Mouse (Mus musculus) embryonic facial prominence, embryonic 13.5 days (tissue): ENCODE data around the gene Fam186a. TPM values are rescaled to one million over a fixed set of nuclear protein-coding genes. Genes with fewer than 3 reads are reported as not detected.
"Not testable (repeated sequence)": the region's sequence is repeated elsewhere in the genome, so short reads cannot be mapped to it uniquely, and the experiment has no call there.

Source experiments
- ATAC-seq: fragments of 200-750 bp; cut with Nextera tagmentation; 2 replicates; pipeline ENCODE4 v1.8.0; 2017; ENCODE audit warnings: low read depth; ENCODE audit not compliant: insufficient number of reproducible peaks, insufficient read depth, low FRiP score, low TSS enrichment
- H3K27ac ChIP-seq: fragments of 300-500 bp; sonication (generic); 2 replicates; pipeline ENCODE4 v1.5.1; 2015; ENCODE audit warnings: moderate library complexity, mild to moderate bottlenecking, inconsistent platforms
- H3K27me3 ChIP-seq: fragments of 300-500 bp; sonication (generic); 2 replicates; pipeline ENCODE4 v1.6.1; 2015; ENCODE audit warnings: mild to moderate bottlenecking, inconsistent platforms
- H3K36me3 ChIP-seq: fragments of 300-500 bp; sonication (generic); 2 replicates; pipeline ENCODE4 v1.6.1; 2015; ENCODE audit warnings: mild to moderate bottlenecking, inconsistent platforms
- H3K4me1 ChIP-seq: fragments of 300-500 bp; sonication (generic); 2 replicates; pipeline ENCODE4 v1.6.1; 2015; ENCODE audit warnings: inconsistent platforms
- H3K4me2 ChIP-seq: fragments of 300-500 bp; sonication (generic); 2 replicates; pipeline ENCODE4 v1.6.1; 2015; ENCODE audit warnings: moderate library complexity, mild to moderate bottlenecking, inconsistent platforms
- H3K4me3 ChIP-seq: fragments of 300-500 bp; sonication (generic); 2 replicates; pipeline ENCODE4 v1.5.1; 2015; ENCODE audit warnings: mild to moderate bottlenecking, inconsistent platforms
- H3K9ac ChIP-seq: fragments of 300-500 bp; sonication (generic); 2 replicates; pipeline ENCODE4 v1.6.1; 2015; ENCODE audit warnings: mild to moderate bottlenecking, inconsistent platforms
- H3K9me3 ChIP-seq: fragments of 300-500 bp; sonication (generic); 2 replicates; pipeline ENCODE4 v1.6.1; 2016; ENCODE audit warnings: inconsistent platforms
- WGBS: fragments of 180-500 bp; shearing (Covaris S2); methylation state at CpG from one replicate; pipeline ENCODE4 v1.1.7; 2015; ENCODE audit warnings: mixed read lengths; 5-methylcytosine and 5-hydroxymethylcytosine counted together
- polyA plus RNA-seq: library from polyadenylated mRNA; unstranded; fragments of >200 nt; fragmentation: Nextera tagmentation; extraction: Ambion mirVana; gene quantifications from 2 replicates; pipeline ENCODE4 v1.2.1, GENCODE M21; 2015

Gene Fam186a
- polyA plus RNA-seq = 0.13 TPM in 1 of 2 replicates, not detected in the other

DNA sequence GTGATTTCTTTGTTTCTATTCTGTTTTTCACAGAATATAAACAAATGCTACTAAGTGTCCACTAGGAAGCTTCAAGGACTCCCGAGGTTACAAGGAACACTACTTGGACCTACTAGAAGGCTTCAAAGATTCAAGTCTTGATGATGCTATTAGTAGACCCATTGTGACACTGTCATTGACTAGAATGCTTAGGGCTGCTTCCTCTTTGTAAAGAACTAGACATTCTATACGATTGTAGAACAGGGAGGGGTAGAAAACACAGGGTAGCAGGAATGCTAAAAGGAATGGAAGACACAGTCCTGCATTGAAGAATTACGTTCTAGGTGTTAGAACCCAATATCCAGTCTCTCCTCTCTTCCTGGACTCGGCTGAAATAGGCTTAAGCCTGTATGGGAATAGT lies at the start of gene Fam186a:
Gene Fam186a, minus strand, starts transcription at position 101 of the 400 bp plus-strand sequence.
- H3K4me3 ChIP-seq = no peak within 1 kb of the TSS
- no peaks in the 10 kb centered on the region for H3K9me3 ChIP-seq
- H3K9ac ChIP-seq = no peak within 1 kb of the TSS
- WGBS = 79% methylated on average over 4 of the region's 4 CpGs
- no peak within 1 kb of the TSS for H3K4me2 ChIP-seq
- no peak within 1 kb of the TSS for H3K27ac ChIP-seq
- 0 out of 2 replicates have a peak, but pooled peaks cover 3% of the 10 kb centered on the region for H3K27me3 ChIP-seq
- no peaks in the 10 kb centered on the region for H3K4me1 ChIP-seq
- ATAC-seq = no peak
- no peaks in the 10 kb centered on the region for H3K36me3 ChIP-seq

DNA sequence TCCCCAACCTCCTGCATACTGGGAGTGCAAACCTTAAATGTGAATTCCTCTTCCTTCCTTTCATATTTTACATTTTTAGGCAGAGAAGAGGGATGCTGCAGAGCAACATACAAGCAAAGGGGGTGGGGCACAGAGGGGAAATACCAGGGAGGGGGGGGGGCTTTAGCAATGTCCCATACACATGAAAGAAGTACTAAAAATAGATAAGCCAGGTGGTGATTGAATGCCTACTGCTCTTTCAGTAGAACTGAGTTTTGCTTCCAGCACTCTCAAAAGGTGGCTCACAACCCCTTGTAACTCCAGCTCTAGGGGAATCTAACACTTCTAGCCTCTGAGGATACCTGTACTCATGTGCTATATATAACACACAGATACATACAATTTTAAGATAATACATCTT lies 39.3 kb upstream of the Fam186a start:
- no peaks in the 10 kb centered on the region for H3K9me3 ChIP-seq
- no peaks in the 10 kb centered on the region for H3K27me3 ChIP-seq
- ATAC-seq = no peak
- no peak overlapping the region for H3K4me3 ChIP-seq
- H3K4me2 ChIP-seq = no peak overlapping the region
- no peak overlapping the region for H3K9ac ChIP-seq
- H3K4me1 ChIP-seq = no peaks in the 10 kb centered on the region
- no peak overlapping the region for H3K27ac ChIP-seq
- H3K36me3 ChIP-seq = peaks cover 89% of the 10 kb centered on the region

DNA sequence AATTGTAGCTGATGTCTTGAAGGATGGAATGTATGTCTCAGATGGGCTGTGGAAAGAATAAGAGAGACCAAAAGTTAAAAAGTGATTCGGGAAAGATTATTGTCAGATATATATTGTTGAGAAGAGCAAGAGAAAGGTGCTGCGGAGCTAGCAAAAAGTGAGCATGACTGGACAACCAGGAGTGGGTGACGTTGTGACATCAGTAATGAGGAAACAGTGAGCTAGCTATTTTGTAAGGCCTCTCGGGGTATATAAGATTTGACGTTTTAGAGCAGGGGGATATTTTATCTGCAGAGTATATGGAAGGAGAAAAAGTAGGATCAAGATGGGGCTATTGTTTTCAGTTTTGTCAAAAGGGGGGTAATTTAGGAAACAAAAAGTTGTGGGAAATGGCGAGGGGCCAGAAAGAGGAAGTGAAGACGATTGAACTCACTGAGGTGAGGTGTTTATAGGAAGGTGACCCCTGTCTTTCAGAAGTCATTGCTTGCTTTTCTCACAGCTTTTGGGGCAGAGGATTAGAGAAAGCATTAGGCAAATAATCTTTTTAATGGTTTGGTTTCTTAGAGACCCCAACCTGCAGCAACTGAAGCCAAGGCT lies 37.9 kb upstream of the Fam186a start:
- H3K9me3 ChIP-seq = no peaks in the 10 kb centered on the region
- H3K27ac ChIP-seq = no peak overlapping the region
- H3K36me3 ChIP-seq = peaks cover 81% of the 10 kb centered on the region
- H3K4me2 ChIP-seq = no peak overlapping the region
- no peak overlapping the region for H3K4me3 ChIP-seq
- no peaks in the 10 kb centered on the region for H3K4me1 ChIP-seq
- no peak for ATAC-seq
- H3K9ac ChIP-seq = no peak overlapping the region
- H3K27me3 ChIP-seq = no peaks in the 10 kb centered on the region
- 86% methylated on average over 7 of the region's 7 CpGs for WGBS

DNA sequence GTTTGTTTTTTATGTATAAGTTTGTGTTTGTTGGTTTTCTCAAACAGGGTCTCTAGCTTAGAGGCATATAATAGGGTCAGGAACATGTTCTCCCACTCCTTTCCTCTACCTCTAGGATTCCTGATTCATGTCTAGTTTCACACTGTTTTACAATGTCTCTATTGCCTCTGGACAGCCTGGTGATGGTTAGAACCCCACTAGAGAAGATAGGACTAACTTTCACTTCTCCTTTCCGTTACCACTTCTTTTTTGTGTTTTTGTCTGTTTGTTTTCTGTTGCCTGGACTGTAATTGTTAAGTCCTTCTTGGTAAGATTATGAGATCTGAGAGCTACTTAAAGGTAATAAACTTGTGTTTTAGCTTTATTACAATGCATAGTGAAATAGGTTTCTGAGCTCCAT lies 32.5 kb upstream of the Fam186a start:
- Histone ChIP-seq H3K9me3 (no peaks in the 10 kb centered on the region), H3K9ac (no peak overlapping the region), H3K4me1 (no peaks in the 10 kb centered on the region), H3K27ac (no peak overlapping the region), H3K27me3 (no peaks in the 10 kb centered on the region), H3K36me3 (peaks cover 67% of the 10 kb centered on the region), H3K4me2 (no peak overlapping the region), H3K4me3 (no peak overlapping the region)
- no peak for ATAC-seq
- WGBS = 96% methylated on average over 1 of the region's 1 CpGs

DNA sequence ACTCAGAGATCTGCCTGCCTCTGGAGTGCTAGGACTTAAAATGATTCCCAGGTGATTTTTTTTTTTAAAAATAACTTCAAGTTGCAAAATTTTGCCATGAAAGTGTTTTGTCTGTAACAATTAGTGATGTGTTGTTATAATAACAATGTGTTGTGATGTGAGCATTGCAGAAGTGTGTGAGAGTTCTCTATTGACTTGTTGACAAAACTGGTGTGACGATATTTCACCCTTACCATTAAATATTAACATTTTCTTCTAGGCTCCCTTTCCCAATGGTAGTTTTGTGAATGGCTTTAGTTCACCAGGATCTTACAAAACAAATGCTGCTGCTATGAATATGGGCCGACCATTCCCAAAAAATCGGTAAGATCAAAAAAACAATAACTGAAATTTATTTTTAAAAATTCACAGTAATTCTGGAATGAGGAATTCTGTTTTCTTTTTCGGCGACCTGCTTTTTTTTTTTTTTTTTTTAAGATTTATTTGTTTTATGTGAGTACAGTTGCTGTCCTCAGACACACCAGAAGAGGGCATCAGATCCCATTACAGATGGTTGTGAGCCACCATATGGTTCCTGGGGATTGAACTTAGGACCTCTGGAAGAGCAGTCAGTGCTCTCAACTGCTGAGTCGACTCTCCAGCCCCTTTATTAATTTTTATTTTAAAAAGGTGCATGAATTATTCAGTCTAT lies 30.4 kb upstream of the Fam186a start:
- Histone ChIP-seq H3K4me1 (no peaks in the 10 kb centered on the region), H3K9me3 (no peaks in the 10 kb centered on the region), H3K9ac (no peak overlapping the region), H3K4me2 (no peak overlapping the region), H3K27me3 (no peaks in the 10 kb centered on the region), H3K4me3 (no peak overlapping the region), H3K36me3 (peaks cover 61% of the 10 kb centered on the region), H3K27ac (no peak overlapping the region)
- 94% methylated on average over 6 of the region's 6 CpGs for WGBS
- no peak for ATAC-seq

DNA sequence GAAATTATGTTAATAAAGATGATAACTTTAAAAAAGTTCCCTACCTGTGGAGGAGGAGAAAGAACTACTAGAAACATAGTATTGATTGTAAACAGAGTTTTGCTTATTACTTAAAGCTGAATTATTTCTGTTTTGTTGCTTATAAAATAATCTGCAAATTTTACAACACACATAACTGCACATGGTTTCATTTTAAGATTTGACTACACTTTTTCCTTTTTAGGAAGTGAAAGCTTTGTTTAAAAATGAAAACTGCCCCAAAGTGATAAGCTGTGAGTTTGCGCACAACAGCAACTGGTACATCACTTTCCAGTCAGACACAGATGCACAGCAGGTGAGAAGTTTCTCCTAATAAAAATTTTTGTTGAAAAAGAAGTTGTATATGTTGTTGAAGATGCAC lies 26.2 kb upstream of the Fam186a start:
- Histone ChIP-seq H3K9ac (no peak overlapping the region), H3K4me1 (no peaks in the 10 kb centered on the region), H3K4me2 (no peak overlapping the region), H3K27ac (no peak overlapping the region), H3K9me3 (no peaks in the 10 kb centered on the region), H3K36me3 (peaks cover 62% of the 10 kb centered on the region), H3K27me3 (no peaks in the 10 kb centered on the region), H3K4me3 (no peak overlapping the region)
- 93% methylated on average over 1 of the region's 1 CpGs for WGBS
- ATAC-seq = no peak

DNA sequence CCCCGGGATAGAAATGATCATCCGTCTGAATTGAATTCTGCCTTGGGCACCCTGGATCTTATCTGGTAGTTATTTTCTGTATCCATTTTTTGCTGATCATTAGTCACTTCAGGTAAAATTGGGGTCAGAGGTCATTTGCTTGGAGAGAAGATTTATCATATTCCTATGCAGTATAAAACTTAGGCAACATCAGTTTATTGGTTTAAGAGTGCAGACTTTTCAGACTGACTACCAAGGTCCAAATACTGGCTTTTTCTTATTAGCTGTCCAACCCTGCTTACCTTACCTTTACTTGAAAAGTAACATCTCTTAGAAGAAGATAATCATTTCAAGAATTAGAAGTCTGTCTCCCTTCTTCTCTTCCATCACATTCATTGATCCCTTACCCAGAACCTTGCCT lies 12.9 kb upstream of the Fam186a start:
- Histone ChIP-seq H3K4me1 (0 out of 2 replicates have a peak, but pooled peaks cover 4% of the 10 kb centered on the region), H3K4me3 (no peak overlapping the region), H3K27me3 (no peaks in the 10 kb centered on the region), H3K36me3 (no peaks in the 10 kb centered on the region), H3K27ac (no peak overlapping the region), H3K9ac (no peak overlapping the region), H3K9me3 (no peaks in the 10 kb centered on the region), H3K4me2 (no peak overlapping the region)
- ATAC-seq = no peak
- WGBS = 85% methylated on average over 2 of the region's 2 CpGs

DNA sequence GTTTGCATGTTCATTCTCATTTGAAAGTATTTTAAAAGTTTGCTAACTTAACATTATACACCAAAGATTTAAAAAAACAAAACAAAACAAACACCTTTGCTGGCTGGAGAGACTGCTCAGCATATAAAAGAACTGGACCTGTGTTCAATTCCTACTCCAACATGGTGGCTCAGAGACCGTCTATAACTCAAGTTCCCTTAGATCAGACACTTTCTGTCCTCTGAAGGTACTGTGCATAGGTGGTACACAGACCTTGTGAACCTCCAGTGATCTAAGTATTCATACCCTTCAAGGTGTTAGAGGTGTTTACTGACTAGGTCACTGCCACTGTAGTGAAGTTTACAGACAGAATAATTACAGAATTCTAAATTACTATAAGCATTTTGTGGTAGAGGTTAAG lies 12.4 kb upstream of the Fam186a start:
- Histone ChIP-seq H3K36me3 (no peaks in the 10 kb centered on the region), H3K27ac (no peak overlapping the region), H3K27me3 (no peaks in the 10 kb centered on the region), H3K4me1 (peaks cover 7% of the 10 kb centered on the region), H3K4me3 (no peak overlapping the region), H3K9me3 (no peaks in the 10 kb centered on the region), H3K9ac (no peak overlapping the region), H3K4me2 (no peak overlapping the region)
- WGBS = 76% methylated on average over 1 of the region's 1 CpGs
- no peak for ATAC-seq

DNA sequence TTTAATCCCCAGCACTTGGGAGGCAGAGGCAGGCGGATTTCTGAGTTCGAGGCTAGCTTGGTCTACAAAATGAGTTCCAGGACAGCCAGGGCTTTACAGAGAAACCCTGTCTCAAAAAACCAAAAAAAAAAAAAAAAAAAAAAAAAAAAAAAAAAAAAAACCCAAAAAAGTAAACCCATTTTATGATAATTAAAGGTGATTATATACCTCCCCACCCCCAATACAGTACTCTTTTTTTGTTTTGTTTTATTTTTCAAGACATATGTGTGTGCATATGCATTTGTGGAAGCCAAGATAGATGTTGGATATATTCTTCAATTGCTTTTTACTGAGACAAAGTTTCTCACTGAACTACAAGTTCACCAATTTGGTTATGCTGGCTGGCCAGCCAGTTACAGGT lies 9.3 kb upstream of the Fam186a start:
- 85% methylated on average over 2 of the region's 2 CpGs for WGBS

DNA sequence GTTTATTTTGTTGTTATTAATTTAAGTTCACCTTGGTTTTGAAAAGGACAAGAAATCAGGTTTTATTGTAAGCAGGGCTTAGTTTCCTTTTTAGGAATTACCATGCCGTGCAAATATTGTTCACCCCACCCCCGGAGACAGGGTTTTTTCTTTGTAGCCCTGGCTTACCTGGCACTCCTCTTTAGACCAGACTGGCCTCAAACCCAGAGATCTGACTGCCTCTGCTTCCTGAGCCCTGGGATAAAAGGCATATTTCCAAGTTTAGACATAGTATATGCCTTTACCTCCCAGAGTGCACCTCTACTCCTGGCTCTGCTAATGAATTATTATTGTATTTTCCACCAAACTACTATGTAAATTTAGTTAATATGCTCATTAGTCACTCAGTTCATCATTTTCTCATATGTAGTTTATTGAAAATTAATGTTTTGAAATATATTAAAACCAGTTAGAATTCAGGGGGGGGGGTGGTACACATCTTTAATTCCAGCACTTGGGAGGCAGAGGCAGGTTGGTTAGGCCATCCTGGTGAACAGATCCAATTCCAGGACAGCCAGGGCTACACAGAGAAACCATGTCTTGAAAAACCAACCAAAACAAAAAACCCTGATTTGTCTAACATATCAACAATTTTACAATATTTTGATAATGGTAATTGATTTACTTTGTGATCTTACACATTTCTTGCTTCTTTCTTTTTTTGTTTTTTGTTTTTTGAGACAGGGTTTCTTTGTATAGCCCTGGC lies 7.8 kb upstream of the Fam186a start:
- 78% methylated on average over 2 of the region's 2 CpGs for WGBS
- no peak for ATAC-seq
- Histone ChIP-seq H3K4me3 (no peak overlapping the region), H3K36me3 (no peaks in the 10 kb centered on the region), H3K27ac (no peak overlapping the region), H3K9me3 (no peaks in the 10 kb centered on the region), H3K27me3 (no peaks in the 10 kb centered on the region), H3K9ac (no peak overlapping the region), H3K4me2 (peak overlapping the region; percentile 63), H3K4me1 (peaks cover 7% of the 10 kb centered on the region)

More for the DNA sequence above, 9.3 kb upstream of the Fam186a start:
- H3K27ac ChIP-seq, H3K36me3 ChIP-seq, H3K4me2 ChIP-seq, H3K4me1 ChIP-seq, H3K27me3 ChIP-seq, H3K4me3 ChIP-seq, H3K9me3 ChIP-seq, H3K9ac ChIP-seq, ATAC-seq: not testable (repeated sequence)

DNA sequence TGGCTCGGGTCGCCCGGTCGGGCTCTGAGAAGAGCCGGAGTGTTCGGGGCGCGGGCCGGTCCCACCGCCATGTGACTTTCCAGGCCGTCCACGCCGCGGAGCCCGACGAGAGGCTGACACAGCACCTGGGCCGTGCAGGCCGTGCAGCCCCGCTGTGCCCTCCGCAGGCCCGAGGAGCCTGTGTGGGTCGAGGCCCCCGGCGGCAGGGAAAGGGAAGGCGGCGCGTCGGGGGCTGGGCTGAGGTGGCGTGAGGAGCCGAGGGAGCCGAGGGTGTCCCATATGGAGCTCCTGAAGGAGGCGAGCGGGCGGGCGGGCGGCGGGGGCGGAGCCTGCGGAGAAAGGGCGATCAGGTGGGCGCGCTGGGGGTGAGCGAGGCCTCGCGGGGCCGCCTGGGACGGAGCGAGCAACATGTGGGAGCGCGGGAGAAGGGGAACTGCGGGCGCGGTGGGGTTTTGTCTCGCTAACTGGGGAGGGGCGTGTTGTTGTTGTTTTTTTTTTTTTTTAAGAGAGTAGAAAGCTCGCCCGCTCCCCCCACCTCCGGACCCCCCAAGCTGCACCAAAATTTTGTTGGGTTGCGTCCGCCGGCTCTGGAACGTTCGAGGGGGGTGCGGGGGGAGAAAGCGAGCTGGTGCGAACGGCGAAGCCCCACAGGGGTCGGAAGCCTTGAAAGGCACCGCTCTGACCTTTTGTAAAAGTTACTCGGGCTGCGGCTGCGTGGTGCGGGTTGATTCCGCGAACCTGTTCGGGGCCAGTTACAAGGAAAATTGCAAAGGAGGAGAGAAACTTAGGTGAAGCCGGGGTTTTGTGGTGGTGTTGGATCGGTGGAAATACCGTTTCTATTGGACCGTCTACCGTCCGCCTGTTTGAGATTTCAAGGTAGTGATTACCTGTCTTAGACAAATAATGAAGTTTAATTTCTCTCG lies 6.4 kb upstream of the Fam186a start:
- Histone ChIP-seq H3K9ac (peak overlapping the region; percentile 91), H3K4me3 (peak overlapping the region; percentile 94), H3K9me3 (no peaks in the 10 kb centered on the region), H3K27me3 (no peaks in the 10 kb centered on the region), H3K36me3 (no peaks in the 10 kb centered on the region), H3K4me1 (peaks cover 7% of the 10 kb centered on the region), H3K27ac (peak overlapping the region; percentile 98), H3K4me2 (peak overlapping the region; percentile 63)
- ATAC-seq = peak; percentile 84
- WGBS = under 1% methylated on average over 77 of the region's 84 CpGs
